Mouse (Mus musculus) lung, postnatal 36 days (tissue): ENCODE measurements around the gene Dnajc11.
A peak's percentile ranks its signal among the peaks of the same experiment; 100 is the strongest.

Experiments
- DNase-seq: peaks from one replicate; pipeline ENCODE4 v3.0.0; 2022; ENCODE audit warnings: mixed read lengths

Dnajc11 gene

DNA sequence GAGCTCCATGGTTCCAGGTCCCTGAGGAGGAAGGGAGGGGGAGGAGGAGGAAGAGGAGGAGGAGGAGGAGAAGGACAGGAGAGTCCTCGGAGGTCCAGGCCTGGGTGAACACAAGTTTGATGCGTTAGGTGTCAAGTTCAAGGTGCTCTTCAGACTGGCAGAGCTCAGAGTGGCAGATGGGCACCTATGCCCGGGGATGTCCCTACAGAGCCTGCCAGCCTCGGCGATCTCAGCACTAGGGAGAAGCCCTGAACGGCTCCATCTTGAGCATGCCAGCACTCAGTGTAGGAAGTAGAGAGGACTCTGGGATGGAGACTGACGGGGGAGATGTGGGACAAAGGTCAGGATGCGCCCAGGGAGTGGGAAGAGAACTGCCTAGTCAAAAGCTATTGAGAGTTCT is 53.2 kb downstream of the Dnajc11 start:
- DNase-seq = no peak

DNA sequence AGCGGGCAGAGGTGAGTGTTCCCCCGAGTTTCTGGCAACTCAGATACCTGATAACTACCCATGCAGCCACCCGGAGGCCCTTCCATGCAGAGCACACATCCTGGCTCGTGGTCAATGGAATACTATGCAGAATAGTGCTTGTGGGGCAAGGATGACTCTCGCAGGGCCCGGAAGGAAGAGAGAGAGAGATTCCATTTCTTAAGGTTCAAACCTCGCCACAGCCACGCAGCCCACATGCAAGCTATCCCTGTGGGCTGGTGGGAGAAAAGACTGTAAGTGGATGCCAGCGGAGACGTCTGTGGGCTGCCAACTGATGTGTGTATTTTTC is 54.5 kb downstream of the Dnajc11 start:
- DNase-seq = no peak

DNA sequence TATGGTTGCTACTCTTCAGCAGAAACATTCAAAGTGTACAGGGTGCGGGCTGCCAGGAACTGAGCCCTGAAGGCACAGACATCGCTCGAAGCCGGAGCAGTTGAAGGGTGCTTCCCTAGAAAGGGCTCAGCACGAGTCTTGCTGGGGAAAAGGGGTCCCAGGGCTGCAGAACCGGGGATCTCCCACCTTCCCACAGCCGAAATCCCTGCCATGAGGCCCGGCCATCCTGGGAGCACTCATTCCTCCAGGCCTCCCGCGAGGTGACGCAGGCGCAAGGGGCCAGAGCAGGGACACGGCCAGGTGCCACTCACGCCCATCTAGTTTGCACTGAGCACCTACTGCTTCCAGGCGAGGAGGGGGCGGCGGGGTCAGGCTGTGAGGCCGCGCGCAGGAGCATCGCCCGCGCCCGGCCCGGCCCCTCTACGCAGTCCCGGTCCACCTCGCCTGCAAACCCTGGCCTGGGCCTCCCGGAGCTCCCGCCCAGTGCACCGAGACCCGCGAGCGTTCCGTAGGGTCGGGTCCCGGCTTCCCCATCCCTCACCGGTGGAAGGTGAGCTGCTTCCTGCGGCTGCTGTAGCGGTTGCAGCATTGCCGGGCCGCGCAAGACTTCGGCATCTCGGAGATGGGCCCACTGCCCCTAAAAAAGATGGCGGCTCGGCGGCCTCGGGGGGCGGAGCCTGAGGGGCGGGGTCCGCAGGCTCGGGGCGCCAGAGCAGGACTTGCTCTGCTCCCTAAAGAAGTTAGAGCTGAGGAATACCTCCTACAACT is 55.0 kb downstream of the Dnajc11 start, which contains the start of gene Thap3:
TSS of gene Thap3 (minus strand) at position 656 of the 768 bp plus-strand sequence.
- DNase-seq = peak; percentile 88

DNA sequence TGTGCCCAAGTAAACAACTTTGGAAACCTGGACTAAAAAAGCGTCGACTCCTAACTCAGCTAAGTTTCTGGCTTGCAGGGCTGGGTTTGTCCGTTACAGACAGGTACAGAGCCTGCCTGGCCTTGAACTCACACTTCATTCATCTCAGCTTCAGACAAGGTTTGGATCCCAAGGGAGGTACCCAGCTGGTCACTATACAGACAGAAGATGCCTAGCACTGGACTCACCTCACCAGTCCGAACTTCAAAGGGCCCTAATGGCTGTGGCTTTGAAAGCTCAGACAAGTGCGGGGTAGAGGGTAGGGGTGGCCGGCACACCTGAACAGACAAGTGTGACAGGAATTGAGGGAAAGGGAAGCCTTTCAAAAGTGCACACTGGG is 55.6 kb downstream of the Dnajc11 start:
- no peak for DNase-seq

DNA sequence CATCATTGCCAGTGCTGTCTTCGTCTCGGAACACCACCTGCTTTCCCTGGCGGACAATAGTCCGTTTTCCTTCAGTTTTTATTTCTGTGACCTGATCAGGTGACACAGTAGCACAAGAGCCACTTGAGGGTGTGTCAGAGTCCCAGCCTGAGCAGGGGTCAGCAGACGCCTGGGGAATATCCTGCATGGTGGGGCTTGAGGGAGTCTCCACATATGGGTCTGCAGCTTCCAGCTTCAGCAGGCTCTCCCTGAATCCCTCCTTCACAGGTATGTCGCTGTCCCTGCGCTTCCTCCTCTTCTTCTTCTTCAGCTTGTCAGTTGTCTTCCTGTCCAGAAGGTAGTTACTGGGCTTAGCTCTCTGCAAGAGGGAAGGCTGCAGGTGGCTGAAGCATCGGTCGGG is 58.6 kb downstream of the Dnajc11 start:
- no peak for DNase-seq

DNA sequence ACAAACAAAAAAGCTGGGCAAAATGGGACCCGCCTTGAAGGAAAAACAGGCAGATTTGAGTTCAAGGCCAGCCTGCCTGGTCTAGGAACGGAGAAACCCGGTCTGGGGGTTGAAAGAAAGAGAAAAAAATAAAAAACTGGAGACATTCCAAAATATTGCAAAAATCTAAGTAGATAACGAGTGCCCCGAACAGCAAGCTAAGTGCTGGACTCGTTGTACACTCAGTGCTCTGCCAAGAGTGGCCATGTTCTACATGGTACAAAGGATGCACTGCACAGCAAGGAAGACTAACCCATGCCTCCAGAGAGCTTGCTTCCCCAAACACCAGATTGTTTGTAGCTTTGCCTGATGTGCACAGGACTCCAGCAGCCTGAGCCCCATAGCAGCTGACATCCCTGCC is 59.5 kb downstream of the Dnajc11 start:
- DNase-seq = no peak

DNA sequence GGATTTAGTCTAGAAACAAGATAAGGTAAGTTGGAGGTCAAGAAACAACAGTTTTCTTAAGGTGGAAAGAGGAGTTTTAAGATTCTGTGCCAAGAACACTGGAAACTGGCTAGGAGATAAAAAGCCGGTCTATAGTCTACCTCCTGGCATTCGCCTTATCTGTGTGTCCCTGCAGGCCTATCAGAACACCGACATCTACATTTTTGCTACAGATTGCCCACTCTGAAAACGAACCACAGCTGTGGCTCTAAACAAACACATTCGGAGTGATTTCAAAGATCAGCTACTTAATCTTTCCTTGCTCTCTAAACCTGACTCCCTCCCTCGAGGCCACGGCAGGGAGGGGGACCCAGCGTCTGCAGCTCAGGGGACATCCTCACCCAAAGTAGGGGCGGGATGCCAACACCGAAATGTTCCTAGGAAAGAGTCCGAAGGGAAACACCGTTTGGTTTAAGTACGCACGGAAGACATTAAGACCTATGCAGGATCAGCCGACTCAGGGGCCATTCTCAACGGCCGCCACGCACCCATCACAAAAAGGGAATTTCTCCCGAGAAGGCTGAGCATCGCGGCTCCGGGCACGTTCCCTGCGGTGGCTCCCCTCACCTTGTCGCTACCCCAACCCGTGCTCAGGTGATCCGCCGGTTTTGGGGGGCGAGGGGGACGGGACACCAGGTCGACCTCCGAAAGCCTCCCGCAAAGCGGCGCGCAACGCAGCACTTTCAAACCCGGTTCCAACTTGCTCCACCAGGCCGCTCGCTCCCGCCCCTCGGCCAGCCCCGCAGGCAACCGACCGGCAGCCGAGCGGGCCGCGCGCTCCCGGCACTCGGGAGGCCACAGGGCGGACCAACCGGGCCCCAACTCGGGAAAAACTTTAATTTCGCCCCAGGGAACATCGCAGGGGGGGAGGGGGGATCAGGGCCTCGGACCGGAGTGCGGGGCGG is 61.0 kb downstream of the Dnajc11 start:
- DNase-seq = peak; percentile 34

DNA sequence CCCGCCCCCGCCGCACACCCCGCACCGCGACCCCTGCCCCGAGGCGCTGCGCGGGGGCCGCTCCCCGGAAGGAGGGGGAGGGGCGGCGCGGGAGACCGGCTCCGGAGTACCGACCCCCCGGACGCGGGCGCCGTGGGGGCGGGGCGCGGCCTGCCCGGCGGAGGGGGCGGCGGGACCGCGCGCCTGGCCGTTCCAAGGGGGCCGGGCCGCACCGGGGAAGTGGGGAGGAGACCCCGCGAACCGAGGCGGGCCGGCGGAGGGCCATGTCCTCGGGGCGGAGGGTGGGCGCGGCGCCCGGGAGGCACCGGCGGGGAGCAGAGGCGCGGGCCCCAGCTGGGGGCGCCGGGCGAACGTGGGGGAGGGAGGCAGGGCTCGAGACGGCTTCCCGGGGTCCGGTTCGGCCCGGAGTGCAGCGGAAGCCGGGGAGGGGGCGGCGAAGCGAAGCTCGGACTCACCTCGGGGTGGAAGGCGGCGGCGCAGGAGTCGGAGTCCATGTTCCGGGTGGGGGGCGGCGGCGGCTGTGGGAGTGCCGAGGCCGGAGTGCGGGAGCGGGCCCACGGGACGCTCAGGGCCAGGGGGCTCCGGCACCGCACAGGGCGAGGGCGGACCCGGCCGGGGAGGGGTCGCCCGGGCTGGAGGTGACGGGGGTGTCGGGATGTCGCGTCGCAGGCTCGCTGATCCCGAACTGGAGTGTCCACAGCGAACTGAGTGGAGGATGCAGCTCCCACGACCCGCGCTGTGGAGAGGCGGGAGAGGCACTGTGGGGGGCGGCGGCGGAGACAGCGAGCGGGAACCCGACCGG is 62.1 kb downstream of the Dnajc11 start:
- no peak for DNase-seq

DNA sequence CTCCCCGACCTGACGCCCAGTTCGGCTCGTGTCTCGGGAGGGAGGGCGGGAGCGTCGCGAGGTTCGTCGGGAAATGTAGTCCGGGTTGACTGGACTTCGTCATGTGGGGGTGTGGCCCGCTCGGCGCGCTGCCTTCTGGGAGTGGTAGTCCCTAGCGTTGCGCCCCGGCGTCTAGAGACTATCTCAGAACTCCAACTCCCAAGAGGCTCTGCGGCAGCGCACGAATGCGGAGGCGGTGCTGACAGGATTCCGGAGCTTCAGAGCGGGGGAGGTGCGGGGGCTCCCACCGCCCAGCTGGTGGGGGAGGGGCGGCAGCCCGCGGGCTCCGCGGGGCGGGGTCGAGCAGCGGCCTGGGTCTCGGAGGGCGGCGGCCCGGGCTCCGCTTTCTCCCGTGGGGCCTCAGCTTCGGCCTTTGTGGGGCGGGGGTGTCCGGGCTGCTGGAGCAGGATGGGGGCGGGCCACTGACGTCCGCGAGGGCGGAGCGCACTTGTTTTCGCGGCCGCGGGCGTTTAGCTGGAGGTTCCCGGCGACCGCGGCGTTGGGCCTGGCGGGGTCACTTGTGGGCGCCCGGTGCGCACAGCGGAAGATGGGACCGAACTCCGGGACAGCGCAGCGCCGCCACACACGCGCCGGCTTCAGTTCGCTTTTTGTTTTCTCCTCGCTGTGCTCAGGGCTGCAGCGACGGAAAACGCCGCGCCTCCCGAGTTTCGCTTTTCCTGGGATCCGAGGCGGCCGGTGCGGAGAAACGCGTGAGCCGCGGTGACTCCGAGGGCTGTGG is 62.9 kb downstream of the Dnajc11 start, which contains the start of gene Phf13:
TSS of gene Phf13 (minus strand) at position 86 of the 778 bp plus-strand sequence.
- peak; percentile 99 for DNase-seq

DNA sequence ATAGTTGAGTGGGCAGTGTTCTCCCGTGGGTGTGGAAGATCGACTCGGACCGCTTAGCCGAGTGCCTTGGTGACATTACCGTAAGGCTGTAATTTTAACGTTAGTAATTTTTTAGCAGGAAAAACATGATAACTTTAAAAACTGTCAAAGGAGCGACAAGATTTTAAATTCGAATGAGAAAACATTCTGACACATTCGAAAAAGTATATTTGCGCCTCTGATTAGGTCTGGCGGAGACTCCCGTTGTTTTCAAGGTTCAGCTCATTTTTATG is 63.4 kb downstream of the Dnajc11 start:
- DNase-seq = no peak

DNA sequence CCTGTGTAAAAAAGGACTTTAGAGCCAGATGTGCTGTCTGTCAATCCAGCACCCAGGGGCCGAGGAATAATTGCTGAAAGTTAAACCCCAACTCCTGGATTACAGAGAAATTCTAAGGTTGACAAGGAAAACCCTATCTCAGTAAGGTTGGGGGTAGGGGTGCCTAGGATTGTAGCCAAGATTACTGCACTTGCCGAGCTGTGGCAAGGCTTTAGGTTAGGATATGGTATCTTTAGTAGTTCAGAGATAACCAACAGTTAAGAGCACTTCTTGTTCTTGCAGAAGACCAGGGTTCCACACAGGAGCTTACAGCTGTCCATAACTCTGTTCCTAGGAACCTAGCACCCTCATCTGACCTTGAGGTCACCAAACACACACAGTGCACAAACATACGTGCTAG is 64.2 kb downstream of the Dnajc11 start:
- DNase-seq = no peak

DNA sequence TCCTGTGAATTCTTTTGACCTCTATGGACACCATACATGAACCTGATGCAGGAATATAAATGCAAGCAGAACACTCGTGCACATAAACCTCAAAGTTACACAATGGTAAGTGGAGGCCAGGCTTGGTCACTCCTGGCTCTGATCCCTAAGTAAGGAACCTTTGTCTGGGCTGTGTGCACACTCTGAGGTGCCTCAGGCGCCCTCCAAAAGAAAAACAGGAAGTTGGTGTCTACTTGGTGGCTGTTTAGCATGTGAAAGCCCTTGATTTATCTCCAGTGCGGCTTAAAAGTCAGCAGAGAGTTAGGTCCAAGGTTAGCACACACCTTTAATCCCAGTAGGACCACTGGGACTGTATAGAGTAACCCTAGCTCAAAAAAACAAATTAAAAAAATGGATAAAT is 66.0 kb downstream of the Dnajc11 start:
- DNase-seq = no peak

DNA sequence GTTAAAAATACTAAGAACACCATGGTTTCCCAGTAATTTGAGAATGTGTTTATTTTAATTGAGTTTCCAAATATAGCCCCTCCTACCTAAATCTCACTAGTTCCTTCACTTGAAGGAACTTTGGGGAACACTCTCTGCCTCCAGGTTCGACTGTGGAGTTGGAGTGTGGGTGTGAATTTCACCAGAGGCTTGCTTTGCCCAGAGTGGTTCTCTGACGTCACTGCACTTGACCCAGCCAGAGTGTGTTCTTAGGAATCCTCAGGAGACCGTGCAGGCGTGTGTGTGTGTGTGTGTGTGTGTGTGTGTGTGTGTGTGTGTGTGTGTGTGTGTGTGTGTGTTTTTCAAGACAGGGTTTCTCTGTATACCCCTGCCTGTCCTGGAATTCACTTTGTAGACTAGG is 67.4 kb downstream of the Dnajc11 start:
- DNase-seq = peak; percentile 86

DNA sequence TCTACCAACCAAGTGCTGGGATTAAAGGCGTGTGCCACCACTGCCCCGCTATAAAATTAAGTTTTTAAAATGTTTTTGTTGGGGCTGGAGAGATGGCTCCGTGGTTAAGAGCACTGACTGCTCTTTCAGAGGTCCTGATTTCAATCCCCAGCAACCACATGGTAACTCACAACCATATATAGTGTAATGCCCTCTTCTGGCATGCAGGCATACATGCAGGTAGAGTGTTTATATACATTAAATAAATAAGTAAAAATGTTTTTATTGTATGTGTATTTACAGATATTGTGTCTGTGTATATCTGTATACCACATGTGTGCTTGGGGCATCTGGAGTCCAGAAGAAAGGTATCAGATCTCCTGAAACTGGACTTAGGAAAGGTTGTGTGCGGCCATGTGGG is 67.8 kb downstream of the Dnajc11 start:
- DNase-seq = no peak

DNA sequence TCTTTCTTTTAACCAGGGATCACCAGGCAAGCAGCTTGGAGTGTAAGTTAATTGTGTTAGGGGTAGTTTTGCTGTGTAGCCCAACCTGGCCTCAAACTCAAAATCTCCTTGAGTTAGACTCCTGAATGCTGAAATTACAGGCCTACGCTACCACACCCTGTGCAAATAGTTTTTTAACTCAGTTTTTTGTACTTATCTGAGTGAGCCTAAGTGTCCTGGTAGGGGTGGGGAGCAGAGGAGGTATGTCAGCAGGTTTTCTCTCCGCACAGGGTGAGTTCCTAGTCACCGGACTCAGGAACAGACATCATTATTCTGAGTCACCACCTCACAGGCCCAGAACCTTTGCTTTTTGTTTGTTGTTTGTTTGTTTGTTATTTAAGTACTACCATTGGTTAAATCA is 68.6 kb downstream of the Dnajc11 start:
- DNase-seq = no peak

DNA sequence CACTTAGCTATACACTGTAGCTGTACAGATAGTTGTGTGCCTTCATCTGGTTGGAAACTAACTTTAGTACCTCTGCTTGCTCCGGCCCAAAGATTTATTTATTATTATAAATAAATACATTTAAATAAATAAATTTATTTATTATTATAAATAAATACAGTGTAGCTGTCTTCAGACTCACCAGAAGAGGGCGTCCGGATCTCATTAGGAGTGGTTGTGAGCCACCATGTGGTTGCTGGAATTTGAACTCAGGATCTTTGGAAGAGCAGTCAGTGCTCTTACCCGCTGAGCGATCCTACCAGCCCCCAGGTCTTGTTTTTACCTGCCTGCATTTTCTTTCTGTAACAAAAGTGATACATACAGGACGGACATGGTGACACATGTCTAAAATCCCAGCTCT is 72.6 kb downstream of the Dnajc11 start:
- DNase-seq = peak; percentile 50

DNA sequence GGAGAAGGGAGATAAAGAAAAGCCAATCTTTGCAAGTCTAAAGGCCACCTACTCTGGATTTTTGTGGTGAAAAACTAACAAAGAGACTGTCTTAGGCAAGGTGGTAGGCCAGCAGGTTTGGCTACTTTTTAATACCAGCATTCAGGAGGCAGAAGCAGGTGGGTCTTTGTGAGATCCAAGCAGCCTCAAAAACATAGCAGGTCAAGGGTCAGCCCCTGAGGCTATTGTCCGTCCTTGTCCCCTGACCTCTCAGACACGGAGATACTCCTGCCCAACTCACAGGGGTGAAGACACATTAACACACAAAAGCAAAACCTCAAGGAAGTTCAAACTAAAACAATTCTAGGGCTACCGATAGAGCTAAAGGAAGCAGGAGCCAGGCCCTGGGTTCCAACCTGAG is 73.3 kb downstream of the Dnajc11 start:
- no peak for DNase-seq

DNA sequence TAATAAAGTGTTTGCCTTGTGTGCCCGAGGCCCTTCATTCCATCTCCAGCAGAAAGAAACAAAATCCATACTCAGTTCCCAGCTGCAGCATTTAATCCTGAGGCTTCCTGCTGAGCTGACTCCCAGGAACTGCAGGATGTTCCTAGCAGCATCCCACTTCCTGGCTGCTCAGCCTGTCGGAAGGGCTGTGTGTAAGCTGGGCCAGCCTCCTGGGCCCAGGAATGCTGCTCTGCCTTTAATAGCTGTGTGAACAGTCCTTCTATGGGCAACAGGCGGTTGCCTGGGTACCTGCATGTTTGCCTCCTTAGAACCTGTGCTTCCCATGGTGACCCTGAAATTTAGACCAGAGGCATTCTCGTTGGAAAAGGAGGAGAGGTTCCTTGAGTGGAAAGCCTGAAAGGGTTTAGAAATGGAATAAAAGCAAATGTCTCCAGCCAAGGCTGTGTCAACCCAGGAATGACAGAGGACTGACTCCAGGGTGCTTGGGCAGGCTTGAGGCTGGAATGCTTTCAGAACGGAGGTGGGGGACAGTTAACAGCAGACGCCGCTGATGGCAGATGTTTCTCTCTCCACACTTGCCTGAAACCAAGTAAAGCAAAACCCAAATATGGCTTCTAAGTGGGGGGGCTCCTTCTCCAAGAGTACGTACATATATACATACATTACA is 74.1 kb downstream of the Dnajc11 start:
- DNase-seq = peak; percentile 69

DNA sequence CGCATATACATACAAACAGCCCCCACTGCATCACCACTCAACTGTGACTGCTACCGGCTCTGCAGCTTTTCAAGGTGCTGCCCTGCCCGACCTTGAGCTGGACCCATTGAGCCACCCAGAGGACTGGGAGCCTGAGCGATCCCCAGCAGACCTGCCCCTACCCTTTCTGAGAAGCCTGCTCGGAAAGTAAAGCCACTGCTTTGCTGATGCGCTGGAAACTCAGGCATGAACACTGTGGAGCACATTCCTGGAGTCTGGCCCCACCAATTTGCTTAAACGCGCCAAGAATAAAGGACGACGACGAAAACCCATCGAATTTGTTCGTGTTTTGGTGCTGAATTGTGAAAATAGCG is 74.6 kb downstream of the Dnajc11 start:
- no peak for DNase-seq

DNA sequence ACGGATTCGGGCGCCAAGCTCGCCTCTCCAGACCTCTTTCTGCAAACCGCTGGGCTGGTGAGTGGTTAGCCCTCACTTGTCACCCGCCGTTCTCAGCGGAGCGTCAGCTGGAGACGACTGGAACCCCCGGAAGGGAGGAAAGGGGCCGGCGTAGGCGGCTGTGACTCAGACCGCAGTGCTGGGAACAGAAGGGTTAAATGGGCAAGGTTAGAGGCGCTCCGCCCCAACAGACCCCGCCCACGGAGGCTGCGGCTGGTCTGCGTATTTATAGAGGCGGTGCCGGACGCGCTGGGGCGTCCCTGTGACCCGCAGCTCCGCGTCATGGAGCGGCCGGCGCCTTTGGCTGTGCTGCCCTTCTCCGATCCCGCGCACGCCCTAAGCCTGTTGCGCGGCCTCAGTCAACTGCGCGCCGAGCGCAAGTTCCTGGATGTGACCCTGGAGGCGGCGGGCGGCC is 75.2 kb downstream of the Dnajc11 start, which contains the start of gene Klhl21:
TSS of gene Klhl21 (plus strand) at position 182 of the 454 bp plus-strand sequence.
- DNase-seq = peak; percentile 98

DNA sequence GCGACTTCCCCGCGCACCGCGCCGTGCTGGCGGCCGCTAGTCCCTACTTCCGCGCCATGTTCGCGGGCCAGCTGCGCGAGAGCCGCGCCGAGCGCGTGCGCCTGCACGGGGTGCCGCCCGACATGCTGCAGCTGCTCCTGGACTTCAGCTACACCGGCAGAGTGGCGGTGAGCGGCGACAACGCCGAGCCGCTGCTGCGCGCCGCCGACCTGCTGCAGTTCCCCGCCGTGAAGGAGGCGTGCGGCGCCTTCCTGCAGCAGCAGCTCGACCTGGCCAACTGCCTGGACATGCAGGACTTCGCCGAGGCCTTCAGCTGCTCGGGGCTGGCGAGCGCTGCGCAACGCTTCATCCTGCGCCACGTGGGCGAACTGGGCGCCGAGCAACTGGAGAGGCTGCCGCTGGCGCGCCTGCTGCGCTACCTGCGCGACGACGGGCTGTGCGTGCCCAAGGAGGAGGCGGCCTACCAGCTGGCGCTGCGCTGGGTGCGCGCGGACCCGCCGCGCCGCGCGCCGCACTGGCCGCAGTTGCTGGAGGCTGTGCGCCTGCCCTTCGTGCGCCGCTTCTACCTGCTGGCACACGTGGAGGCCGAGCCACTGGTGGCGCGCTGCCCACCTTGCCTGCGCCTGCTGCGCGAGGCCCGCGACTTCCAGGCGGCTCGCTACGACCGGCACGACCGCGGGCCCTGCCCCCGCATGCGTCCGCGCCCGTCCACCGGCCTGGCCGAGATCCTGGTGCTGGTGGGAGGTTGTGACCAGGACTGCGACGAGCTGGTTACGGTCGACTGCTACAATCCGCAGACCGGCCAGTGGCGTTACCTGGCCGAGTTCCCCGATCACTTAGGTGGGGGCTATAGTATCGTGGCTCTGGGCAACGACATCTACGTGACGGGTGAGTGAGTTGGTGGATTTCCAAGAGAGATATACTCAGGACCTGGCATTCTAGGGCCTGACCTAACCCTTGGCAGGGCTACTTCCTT is 75.9 kb downstream of the Dnajc11 start:
- peak; percentile 55 for DNase-seq
